Mouse (Mus musculus): ENCODE data around the gene Mlycd. TPM values are rescaled to one million over a fixed set of nuclear protein-coding genes. Genes with fewer than 3 reads are reported as not detected.

Gene Mlycd
- polyA plus RNA-seq, 1 experiment: 23.1 TPM

DNA sequence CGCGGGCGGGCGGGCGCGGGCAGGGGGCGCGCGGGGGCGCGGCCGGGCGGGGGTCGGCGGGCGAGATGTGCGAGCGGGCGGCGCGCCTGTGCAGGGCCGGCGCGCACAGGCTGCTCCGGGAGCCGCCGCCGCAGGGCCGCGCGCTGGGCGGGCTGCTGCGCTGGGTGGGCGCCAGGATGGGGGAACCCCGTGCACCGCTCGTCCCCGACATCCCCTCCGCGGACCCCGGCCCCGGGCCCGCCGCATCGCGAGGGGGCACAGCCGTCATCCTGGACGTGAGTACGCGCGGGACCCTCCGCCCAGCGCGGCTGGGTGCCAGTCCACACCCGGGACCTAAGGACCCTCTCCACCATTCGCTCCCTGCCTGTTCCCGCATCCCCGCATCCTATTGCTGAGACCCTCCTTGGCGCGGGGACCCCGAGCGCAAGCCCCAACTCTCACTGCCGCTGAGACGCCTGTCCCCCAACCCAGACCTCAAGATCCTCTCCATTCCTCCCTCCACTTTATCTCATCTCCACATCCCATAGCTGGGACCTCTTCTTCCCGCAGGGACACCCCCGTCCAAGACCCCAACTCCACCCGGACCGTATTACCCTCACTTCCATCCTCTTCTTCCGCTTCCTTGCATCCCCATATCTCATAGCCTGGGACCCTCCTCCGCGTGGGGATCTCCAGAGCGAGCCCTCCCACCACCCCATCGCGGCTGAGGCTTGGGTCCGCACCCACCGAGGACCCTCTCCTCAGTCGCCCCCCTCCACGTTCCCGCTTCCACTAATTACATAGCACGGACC lies 52.5 kb downstream of the Mlycd start:
- Histone ChIP-seq H3K4me2 (ENCODE audit: low read depth) (no peak overlapping the region), H3K79me2 (ENCODE audit: control insufficient read depth, insufficient read depth) (no peaks in the 10 kb centered on the region), H3K36me3 (ENCODE audit: control insufficient read depth, insufficient read depth) (peaks cover 9% of the 10 kb centered on the region), H3K4me3 (no peak overlapping the region), H3K27me3 (ENCODE audit: control insufficient read depth, insufficient read depth, insufficient read length) (no peaks in the 10 kb centered on the region), H3ac (ENCODE audit: control insufficient read depth, insufficient read length) (no peak overlapping the region)
- TF ChIP-seq USF1 (IDR thresholded peaks at IDR 0.05; ENCODE audit: low read depth) (no peak), POLR2A (IDR thresholded peaks at IDR 0.05; ENCODE audit: insufficient read length, low read depth) (no peak), SRF (IDR thresholded peaks at IDR 0.05; ENCODE audit: control insufficient read depth, insufficient read length, low read depth) (no peak), MYOG (IDR thresholded peaks at IDR 0.05; ENCODE audit: control insufficient read depth in 1 of 3, insufficient read depth in 1 of 3, insufficient read length in 2 of 3, low read depth in 2 of 3) (no peak), MAX (IDR thresholded peaks at IDR 0.05; ENCODE audit: low read depth) (no peak), CEBPB (IDR thresholded peaks at IDR 0.05; ENCODE audit: insufficient read depth, poor library complexity, severe bottlenecking) (no peak), POLR2AphosphoS2 (IDR thresholded peaks at IDR 0.05; ENCODE audit: insufficient read length, low read depth) (no peak), TCF12 (IDR thresholded peaks at IDR 0.05; ENCODE audit: insufficient read depth, poor library complexity, severe bottlenecking) (no peak), E2F4 (IDR thresholded peaks at IDR 0.05; ENCODE audit: insufficient read depth) (no peak), REST (IDR thresholded peaks at IDR 0.05; ENCODE audit: insufficient read depth, insufficient read length) (no peak), MYOD1 (IDR thresholded peaks at IDR 0.05; ENCODE audit: control insufficient read depth in 1 of 3, insufficient read length in 2 of 3, low read depth in 2 of 3) (no peak), TCF3 (IDR thresholded peaks at IDR 0.05; ENCODE audit: insufficient read length, low read depth) (no peak)

DNA sequence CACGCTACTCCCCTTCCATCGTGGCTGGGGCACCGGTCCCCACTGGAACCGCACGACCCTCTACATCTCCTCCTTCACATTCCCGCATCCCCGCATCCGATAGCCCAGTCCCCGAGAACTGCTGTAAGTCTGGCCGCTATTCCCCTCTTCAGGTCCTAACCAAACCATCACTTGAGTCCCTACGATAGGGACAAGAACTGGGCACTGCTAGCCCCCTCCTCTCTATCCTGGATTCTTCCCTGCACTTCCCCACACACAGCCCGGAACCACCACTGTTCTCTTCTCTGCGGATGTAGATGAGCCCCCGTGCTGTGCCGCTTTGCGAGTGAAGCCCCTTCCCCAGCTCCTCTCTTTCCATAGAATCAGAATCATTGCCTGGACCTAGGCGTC lies 53.1 kb downstream of the Mlycd start:
- Histone ChIP-seq H3K27me3 (ENCODE audit: control insufficient read depth, insufficient read depth, insufficient read length) (no peaks in the 10 kb centered on the region), H3K4me3 (no peak overlapping the region)

DNA sequence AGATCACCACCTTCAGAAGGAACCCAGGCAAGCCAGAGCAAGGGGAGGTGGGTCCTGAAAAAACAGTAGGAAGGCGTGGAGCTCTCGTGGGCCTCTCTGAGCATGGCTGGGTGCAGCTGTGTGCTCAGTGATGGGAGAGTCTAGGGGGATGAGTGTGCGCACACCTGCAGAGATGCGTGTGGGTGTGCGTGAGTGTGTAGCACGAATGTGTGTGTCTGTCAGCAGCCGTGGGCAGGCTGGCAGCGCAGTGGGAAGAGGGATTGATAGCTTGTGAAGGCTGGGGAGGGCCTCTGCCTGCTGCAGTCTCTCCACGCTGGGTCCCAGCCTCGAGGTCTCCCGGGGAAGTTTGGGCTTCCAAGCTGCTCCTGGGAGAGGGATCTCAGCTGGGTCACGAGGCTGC lies 54.9 kb downstream of the Mlycd start:
- TF ChIP-seq MYOD1 (IDR thresholded peaks at IDR 0.05; ENCODE audit: control insufficient read depth in 1 of 3, insufficient read length in 2 of 3, low read depth in 2 of 3) (no peak), POLR2A (IDR thresholded peaks at IDR 0.05; ENCODE audit: insufficient read length, low read depth) (no peak), MYOG (IDR thresholded peaks at IDR 0.05; ENCODE audit: control insufficient read depth in 1 of 3, insufficient read depth in 1 of 3, insufficient read length in 2 of 3, low read depth in 2 of 3) (no peak), TCF12 (IDR thresholded peaks at IDR 0.05; ENCODE audit: insufficient read depth, poor library complexity, severe bottlenecking) (no peak), TCF3 (IDR thresholded peaks at IDR 0.05; ENCODE audit: insufficient read length, low read depth) (no peak), MAX (IDR thresholded peaks at IDR 0.05; ENCODE audit: low read depth) (no peak), E2F4 (IDR thresholded peaks at IDR 0.05; ENCODE audit: insufficient read depth) (no peak), REST (IDR thresholded peaks at IDR 0.05; ENCODE audit: insufficient read depth, insufficient read length) (no peak), USF1 (IDR thresholded peaks at IDR 0.05; ENCODE audit: low read depth) (no peak), POLR2AphosphoS2 (IDR thresholded peaks at IDR 0.05; ENCODE audit: insufficient read length, low read depth) (no peak), CEBPB (IDR thresholded peaks at IDR 0.05; ENCODE audit: insufficient read depth, poor library complexity, severe bottlenecking) (no peak), SRF (IDR thresholded peaks at IDR 0.05; ENCODE audit: control insufficient read depth, insufficient read length, low read depth) (no peak)
- no peaks in the 10 kb centered on the region for H3K36me3 ChIP-seq (ENCODE audit: control insufficient read depth, insufficient read depth)
- no peak overlapping the region for H3K4me2 ChIP-seq (ENCODE audit: low read depth)
- no peak overlapping the region for H3K4me3 ChIP-seq
- H3K79me2 ChIP-seq (ENCODE audit: control insufficient read depth, insufficient read depth): no peaks in the 10 kb centered on the region
- no peak overlapping the region for H3ac ChIP-seq (ENCODE audit: control insufficient read depth, insufficient read length)
- no peaks in the 10 kb centered on the region for H3K27me3 ChIP-seq (ENCODE audit: control insufficient read depth, insufficient read depth, insufficient read length)

More for the DNA sequence above, 53.1 kb downstream of the Mlycd start:
- peaks cover 3% of the 10 kb centered on the region for H3K36me3 ChIP-seq (ENCODE audit: control insufficient read depth, insufficient read depth)
- H3ac ChIP-seq (ENCODE audit: control insufficient read depth, insufficient read length): no peak overlapping the region
- H3K79me2 ChIP-seq (ENCODE audit: control insufficient read depth, insufficient read depth): no peaks in the 10 kb centered on the region
- no peak overlapping the region for H3K4me2 ChIP-seq (ENCODE audit: low read depth)
- TF ChIP-seq SRF (IDR thresholded peaks at IDR 0.05; ENCODE audit: control insufficient read depth, insufficient read length, low read depth) (no peak), TCF12 (IDR thresholded peaks at IDR 0.05; ENCODE audit: insufficient read depth, poor library complexity, severe bottlenecking) (no peak), POLR2A (IDR thresholded peaks at IDR 0.05; ENCODE audit: insufficient read length, low read depth) (no peak), USF1 (IDR thresholded peaks at IDR 0.05; ENCODE audit: low read depth) (no peak), MYOD1 (IDR thresholded peaks at IDR 0.05; ENCODE audit: control insufficient read depth in 1 of 3, insufficient read length in 2 of 3, low read depth in 2 of 3) (no peak)

DNA sequence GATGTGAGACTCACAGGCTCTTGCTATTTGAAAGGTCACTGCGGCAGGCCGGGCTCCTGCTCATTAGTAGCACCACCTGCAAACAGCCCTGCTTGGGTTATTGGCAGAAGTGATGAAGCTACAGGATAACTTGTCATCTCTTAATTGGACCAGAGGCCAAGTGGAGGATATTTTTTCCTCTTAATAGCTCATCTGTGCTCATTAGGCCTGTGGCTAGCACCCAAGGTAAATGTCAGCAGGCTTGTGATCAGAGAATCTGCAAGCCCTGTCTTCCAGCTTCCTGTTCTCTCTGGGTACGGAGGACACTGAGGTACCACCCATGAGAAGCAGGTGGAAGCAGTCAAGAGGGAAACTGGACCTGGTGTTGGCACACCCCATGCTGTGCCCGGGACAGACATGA lies 56.5 kb downstream of the Mlycd start:
- no peak for TF ChIP-seq MYOG (IDR thresholded peaks at IDR 0.05; ENCODE audit: control insufficient read depth in 1 of 3, insufficient read depth in 1 of 3, insufficient read length in 2 of 3, low read depth in 2 of 3)
- TF ChIP-seq POLR2A (IDR thresholded peaks at IDR 0.05; ENCODE audit: insufficient read length, low read depth): no peak
- no peak for TF ChIP-seq CEBPB (IDR thresholded peaks at IDR 0.05; ENCODE audit: insufficient read depth, poor library complexity, severe bottlenecking)
- TF ChIP-seq USF1 (IDR thresholded peaks at IDR 0.05; ENCODE audit: low read depth): no peak
- no peak for TF ChIP-seq SRF (IDR thresholded peaks at IDR 0.05; ENCODE audit: control insufficient read depth, insufficient read length, low read depth)
- no peak for TF ChIP-seq POLR2AphosphoS2 (IDR thresholded peaks at IDR 0.05; ENCODE audit: insufficient read length, low read depth)
- no peak for TF ChIP-seq MAX (IDR thresholded peaks at IDR 0.05; ENCODE audit: low read depth)
- no peak for TF ChIP-seq TCF12 (IDR thresholded peaks at IDR 0.05; ENCODE audit: insufficient read depth, poor library complexity, severe bottlenecking)
- no peak for TF ChIP-seq REST (IDR thresholded peaks at IDR 0.05; ENCODE audit: insufficient read depth, insufficient read length)
- TF ChIP-seq MYOD1 (IDR thresholded peaks at IDR 0.05; ENCODE audit: control insufficient read depth in 1 of 3, insufficient read length in 2 of 3, low read depth in 2 of 3): no peak
- no peak for TF ChIP-seq TCF3 (IDR thresholded peaks at IDR 0.05; ENCODE audit: insufficient read length, low read depth)
- no peak for TF ChIP-seq E2F4 (IDR thresholded peaks at IDR 0.05; ENCODE audit: insufficient read depth)
- Histone ChIP-seq H3K4me2 (ENCODE audit: low read depth) (no peak overlapping the region), H3ac (ENCODE audit: control insufficient read depth, insufficient read length) (no peak overlapping the region), H3K79me2 (ENCODE audit: control insufficient read depth, insufficient read depth) (no peaks in the 10 kb centered on the region), H3K4me3 (no peak overlapping the region), H3K36me3 (ENCODE audit: control insufficient read depth, insufficient read depth) (no peaks in the 10 kb centered on the region), H3K27me3 (ENCODE audit: control insufficient read depth, insufficient read depth, insufficient read length) (no peaks in the 10 kb centered on the region)

Measured in myocyte (in vitro differentiated cells).